Mouse (Mus musculus): ENCODE data around the gene Gm44805. TPM values are rescaled to one million over a fixed set of nuclear protein-coding genes. Genes with fewer than 3 reads are reported as not detected.
A peak's percentile ranks its signal among the peaks of the same experiment; 100 is the strongest.

Gene Gm44805
- total RNA-seq (2022): not detected

GRCm38 (mm10) chr7:19681202-19681694 is at the start of gene Gm44805, which contains the start of gene Apoc4:
Gene Gm44805 (minus strand): TSS chr7:19681423.
Gene Apoc4 (minus strand): TSS chr7:19681479.
- DNase-seq (ENCODE audit: low spot score in 2 of 2): no peak

GRCm38 (mm10) chr7:19726541-19726940 is 45.3 kb upstream of the Gm44805 start:
- DNase-seq (ENCODE audit: low spot score in 2 of 2): no peak

GRCm38 (mm10) chr7:19724167-19724566 is 42.9 kb upstream of the Gm44805 start:
- DNase-seq (ENCODE audit: low spot score in 2 of 2): no peak

DNA sequence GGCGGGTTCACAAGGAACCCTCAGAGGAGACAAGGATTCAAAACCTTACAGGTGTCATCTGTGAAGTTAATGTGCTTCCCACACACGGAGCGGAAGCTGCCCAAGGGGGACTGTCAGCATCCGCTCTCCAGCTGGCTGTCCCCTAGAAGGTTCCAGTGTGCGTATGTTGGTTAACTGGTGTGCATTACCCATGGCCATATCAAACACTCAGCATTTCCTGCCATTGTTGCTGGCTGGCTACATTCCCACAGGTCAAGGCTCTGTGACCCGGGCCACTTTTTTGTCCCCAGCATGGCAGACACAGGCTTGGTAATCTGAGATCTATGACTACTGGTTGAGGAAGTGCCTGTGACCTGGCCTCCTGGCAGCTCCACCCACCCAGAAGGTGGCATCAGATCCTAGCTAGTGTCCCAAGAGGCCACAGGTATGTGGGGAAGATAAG is 41.6 kb upstream of the Gm44805 start:
- DNase-seq (ENCODE audit: low spot score in 2 of 2): no peak

DNA sequence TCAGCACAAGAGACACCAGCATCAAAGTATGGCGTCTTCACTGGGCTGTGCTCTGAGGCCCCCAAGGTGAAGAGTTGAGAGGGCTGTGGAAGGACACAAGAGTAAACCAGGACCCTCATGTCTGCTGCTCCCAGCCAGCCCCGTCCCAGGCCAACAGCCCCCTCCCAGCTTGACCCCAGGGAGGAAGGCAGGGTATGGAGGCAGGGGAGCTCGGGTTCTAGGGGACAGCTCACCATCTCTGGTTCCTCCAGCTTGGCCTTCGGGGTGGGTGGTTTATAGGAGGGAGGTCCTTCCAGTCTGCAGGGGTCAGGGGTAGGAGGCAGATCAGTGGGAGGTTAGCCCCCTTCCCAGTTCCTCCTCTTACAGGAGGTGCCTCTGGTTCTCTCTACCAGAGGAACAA is 38.0 kb upstream of the Gm44805 start:
- DNase-seq (ENCODE audit: low spot score in 2 of 2): no peak

GRCm38 (mm10) chr7:19718297-19718952 is 37.2 kb upstream of the Gm44805 start:
- no peak for DNase-seq (ENCODE audit: low spot score in 2 of 2)

DNA sequence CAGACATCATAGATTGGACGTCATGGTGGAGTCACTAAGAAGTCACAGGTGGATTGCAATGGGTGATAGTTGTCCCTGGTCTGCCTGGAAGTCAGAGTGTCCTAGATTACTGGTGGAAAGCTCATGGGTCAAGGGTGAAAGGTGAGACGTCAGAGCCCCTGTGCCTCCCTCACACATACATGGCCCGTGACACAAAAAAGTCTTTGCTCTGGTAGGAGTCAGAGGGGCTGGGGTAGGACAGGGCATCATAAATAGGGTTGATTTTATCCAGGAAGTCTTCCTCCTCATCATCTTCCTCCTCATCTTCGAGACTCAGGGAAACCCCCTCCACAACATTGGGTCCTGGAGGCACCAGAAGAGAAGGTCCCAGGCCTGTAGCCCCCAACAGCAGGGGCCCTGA is 36.1 kb upstream of the Gm44805 start:
- no peak for DNase-seq (ENCODE audit: low spot score in 2 of 2)

DNA sequence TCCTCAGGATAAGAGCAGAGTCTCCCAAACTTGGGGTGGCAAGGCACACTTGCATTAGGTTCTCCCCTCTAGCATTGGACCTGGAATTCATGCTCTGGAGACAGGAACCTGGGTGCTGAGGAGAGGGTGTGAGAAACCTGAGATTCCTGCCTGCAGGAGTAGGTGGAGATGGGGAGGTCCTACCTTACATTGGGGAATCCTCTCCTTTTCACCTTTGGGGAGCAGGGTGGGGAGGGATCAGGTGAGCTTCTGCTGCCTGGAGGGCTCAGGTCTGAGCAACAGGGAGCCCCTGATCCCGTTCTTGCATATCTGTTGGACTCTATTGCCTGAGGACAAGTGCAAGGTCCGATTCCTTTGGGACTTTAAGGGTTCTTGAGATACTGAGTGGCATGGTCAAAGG is 35.6 kb upstream of the Gm44805 start:
- DNase-seq (ENCODE audit: low spot score in 2 of 2): no peak

DNA sequence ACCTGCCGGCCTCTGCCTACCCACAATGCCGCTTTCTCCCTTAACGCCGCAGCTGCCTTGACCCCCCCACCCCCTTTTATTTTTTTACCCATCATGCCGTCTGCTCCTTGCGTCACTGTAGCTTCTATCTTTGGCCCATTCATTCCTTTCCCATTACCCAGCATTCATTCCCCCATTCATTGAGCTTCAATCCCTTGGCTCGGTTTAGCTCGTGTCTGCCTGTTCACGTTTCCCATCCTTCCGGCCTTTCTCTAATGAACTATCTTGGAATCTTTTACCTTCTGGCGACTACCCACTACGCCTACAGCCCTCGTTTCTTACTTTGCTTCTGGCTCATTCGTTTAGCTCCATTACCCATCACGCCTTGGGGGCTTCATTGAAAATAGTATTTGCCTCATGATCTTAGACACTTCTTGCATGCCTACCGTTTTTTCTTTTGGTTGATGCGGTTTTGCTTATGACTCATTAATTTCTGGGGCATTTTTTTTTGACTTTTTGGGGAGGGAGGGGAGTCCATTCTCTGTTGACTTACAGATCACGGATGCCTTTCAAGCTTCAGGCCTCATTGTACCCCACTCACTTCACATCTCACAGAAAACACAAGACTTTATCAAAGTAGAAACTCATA is 34.9 kb upstream of the Gm44805 start:
- no peak for DNase-seq (ENCODE audit: low spot score in 2 of 2)

GRCm38 (mm10) chr7:19715239-19716054 is 34.2 kb upstream of the Gm44805 start, which contains the start of gene Tomm40:
Gene Tomm40 (minus strand): TSS chr7:19715438.
- DNase-seq (ENCODE audit: low spot score in 2 of 2): peak; percentile 99 to 100

GRCm38 (mm10) chr7:19714836-19715235 is 33.6 kb upstream of the Gm44805 start:
- peak in 1 of 2 experiments; percentile 30 for DNase-seq (ENCODE audit: low spot score in 2 of 2)

- DNase-seq (ENCODE audit: low spot score in 2 of 2): no peak
Measured at GRCm38 (mm10) chr7:19713598-19713997, 32.4 kb upstream of the Gm44805 start.

- DNase-seq (ENCODE audit: low spot score in 2 of 2): no peak
Measured at GRCm38 (mm10) chr7:19713196-19713595, 32.0 kb upstream of the Gm44805 start.

DNA sequence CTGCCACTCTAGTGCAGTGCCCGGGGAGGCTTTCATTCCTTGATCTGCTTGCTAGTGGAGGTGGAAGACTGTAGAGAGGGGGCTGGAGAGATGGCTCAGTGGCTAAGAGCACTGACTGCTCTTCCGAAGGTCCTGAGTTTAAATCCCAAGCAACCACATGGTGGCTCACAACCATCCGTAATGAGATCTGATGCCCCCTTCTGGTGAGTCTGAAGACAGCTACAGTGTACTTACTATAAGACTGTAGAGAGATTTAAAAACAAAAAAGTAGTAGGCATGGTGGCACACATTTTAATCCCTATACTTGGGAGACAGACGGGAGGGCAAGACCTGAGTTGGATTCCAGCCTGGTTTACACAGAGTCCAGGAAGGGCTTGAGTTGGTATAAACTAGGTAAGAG is 31.2 kb upstream of the Gm44805 start:
- DNase-seq (ENCODE audit: low spot score in 2 of 2): no peak

DNA sequence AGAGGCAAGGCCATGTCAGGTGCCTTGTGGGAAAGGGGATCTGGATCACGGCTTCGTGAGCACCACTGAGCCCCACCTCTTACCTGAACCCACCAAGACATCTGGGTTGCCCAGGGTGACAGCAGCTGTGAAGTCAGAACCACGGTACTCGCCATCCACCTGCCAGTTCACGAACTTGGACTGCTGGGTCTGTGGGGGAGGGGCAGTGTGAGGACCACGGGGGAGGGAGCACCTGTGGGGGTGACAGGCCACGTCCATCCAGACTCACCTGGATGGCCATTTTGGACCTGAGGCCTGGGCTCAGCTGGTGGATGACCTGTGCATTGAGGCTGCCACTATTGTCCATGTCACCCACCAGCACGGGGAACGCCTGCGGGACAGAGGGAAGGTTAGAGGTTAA is 29.4 kb upstream of the Gm44805 start:
- no peak for DNase-seq (ENCODE audit: low spot score in 2 of 2)

DNA sequence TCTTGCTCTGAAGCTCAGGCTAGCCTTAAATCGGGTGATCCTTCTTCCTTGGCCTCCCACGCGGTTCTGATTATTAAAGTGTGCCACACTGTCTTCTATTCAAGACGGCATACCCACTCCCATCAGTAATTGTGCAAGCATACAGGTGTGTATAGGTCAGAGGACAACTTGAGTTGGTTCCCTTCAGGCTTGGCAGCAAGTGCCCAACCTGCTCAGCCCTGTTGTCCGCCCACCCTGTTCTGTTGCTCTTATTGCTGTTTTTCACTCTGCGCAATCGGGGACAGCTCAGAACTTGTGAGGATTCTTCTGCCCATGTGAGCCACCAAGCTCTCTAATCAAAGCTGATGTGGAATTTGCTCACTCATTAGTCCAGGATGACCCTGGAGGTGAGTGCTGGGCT is 24.0 kb upstream of the Gm44805 start:
- no peak for DNase-seq (ENCODE audit: low spot score in 2 of 2)

- DNase-seq (ENCODE audit: low spot score in 2 of 2): no peak
Measured at GRCm38 (mm10) chr7:19704475-19704874, 23.3 kb upstream of the Gm44805 start.

DNA sequence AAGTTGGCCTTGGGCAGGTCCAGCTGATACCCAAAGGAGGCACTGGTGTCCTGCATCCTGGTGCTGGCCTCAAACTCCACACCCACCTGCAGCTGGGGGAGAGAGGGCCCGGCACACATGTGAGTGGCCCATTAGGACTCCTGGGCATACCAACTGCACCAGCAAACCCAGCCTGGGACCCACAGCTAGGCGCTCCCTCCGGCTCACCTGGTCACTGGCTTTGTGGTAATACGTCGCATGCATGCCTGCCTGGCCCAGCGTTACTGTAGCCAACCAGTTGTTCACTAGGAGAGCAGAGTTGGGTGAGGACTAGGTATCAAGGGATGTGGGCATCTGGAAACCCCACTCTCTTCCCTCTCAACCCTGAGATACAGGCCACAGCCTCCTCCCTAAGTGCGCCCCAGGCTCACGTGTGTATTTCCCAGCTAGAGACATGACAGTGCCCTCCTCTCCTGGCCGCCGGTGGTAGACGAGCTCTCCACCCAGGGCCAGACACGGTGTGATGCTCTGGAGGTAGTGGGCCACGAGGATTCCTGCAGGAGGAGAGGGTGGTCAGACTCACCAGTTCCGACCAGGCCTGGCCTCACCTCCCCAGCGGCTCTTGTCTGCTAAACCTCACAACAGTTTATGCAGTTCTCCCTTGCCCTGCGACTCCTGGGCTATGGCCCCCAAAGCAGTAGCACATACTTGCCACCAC is 21.8 kb upstream of the Gm44805 start:
- DNase-seq (ENCODE audit: low spot score in 2 of 2): no peak

GRCm38 (mm10) chr7:19701069-19701761 is 20.0 kb upstream of the Gm44805 start:
- DNase-seq (ENCODE audit: low spot score in 2 of 2): peak; percentile 38 to 57

DNA sequence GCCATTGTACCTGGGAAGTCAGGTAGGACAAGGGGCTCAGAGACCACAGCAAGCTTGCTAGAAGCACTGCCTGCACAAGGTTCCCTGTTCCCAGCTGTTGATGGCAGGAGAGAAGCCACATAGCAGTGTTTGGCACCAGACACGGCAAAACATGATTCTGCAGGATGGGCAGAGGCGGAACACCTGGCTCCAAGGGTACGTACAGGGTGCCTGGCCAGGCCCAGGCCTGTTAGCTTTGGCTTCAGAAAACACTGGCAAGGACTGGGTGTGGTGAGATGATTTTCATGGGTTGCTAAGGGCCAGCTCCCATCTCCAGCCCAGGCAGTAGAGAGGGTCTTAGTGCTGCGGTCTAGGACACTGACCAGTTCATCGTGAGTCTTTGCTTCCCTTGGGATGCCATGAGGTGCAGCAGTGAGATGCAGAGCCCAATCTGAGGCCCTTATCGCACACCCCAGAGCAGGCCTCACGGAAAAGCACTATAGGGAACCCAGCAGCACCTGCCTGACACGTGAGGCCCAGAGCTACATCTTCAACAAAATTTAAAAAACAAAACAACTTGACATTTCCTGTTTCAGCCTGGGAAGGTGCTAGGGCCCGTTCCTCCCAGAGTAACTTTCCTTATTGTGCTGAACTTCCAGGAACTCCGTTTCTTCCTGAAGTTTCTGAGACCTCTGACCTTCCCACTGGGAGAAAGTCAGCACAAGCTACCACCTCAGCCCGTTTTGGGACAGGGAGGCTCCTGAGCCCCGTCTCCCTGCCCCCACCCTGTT is 19.3 kb upstream of the Gm44805 start:
- DNase-seq (ENCODE audit: low spot score in 2 of 2): no peak

All from gastrocnemius, adult 8-10 months (tissue).